Mouse (Mus musculus) lung, adult 2 months (tissue): ENCODE measurements around the gene Ccdc85b.

Experiments
- CTCF ChIP-seq: fragments of 200-500 bp; IDR thresholded peaks from 2 replicates; pipeline ENCODE4 v1.5.1; 2011; ENCODE audit warnings: mild to moderate bottlenecking, low read length, control low read depth; ENCODE audit not compliant: insufficient read depth
- POLR2A ChIP-seq: fragments of 200-500 bp; IDR thresholded peaks from 2 replicates; pipeline ENCODE4 v1.6.1; 2011; ENCODE audit warnings: low read depth, mild to moderate bottlenecking, control low read depth, low read length, borderline replicate concordance; ENCODE audit errors: extremely low read depth

GRCm38 (mm10) chr19:5463791-5464562 is 6.3 kb upstream of the Ccdc85b start:
- TF ChIP-seq CTCF (peak; percentile 82), POLR2A (peak; percentile 42; the same call in 1 of the 2 replicates)
